26 mouse cellular contexts compared by ENCODE assay signal in genomic region chr9:29074494-29074893, GRCm38 (mm10).
A peak's percentile ranks its signal among the peaks of the same experiment; 100 is the strongest.
DNase-seq lines count a peak whose midpoint lies in the region; ATAC-seq and TF ChIP-seq lines count a peak whose summit lies in the region.
"Had no signal": no experiment of that assay in that cellular context is flagged by ENCODE, and none has a peak within 500 bp of the region (broad histone marks: within the 10 kb centered on the region; RNA-seq: fewer than 3 reads in every experiment).

No protein-coding gene starts in this region.

- H3K27ac ChIP-seq in kidney, adult 2 months (ENCODE audit: insufficient read depth, low read depth, low read length): no peak overlapping the region
- no peak overlapping the region for H3K27ac ChIP-seq in kidney, embryonic 16.5 days (ENCODE audit: low read length)
- H3K27ac ChIP-seq: forebrain, embryonic 13.5 days; heart, embryonic 13.5 days; hindbrain, embryonic 10.5 days; hindbrain, postnatal 0 days; intestine, embryonic 15.5 days; limb, embryonic 12.5 days; liver, embryonic 15.5 days; neural tube, embryonic 15.5 days; stomach, embryonic 15.5 days had no signal

- no peaks in the 10 kb centered on the region for H3K9me3 ChIP-seq in kidney, embryonic 16.5 days (ENCODE audit: low read length)
- H3K9me3 ChIP-seq: forebrain, embryonic 13.5 days; heart, embryonic 13.5 days; hindbrain, embryonic 10.5 days; intestine, embryonic 15.5 days; limb, embryonic 12.5 days; liver, embryonic 15.5 days; neural tube, embryonic 15.5 days; stomach, embryonic 15.5 days had no signal

- no peak overlapping the region for H3K4me2 ChIP-seq in kidney, embryonic 16.5 days (replicated peaks; ENCODE audit: low read depth, low read length)
- H3K4me2 ChIP-seq: forebrain, embryonic 13.5 days; heart, embryonic 13.5 days; intestine, embryonic 15.5 days; limb, embryonic 12.5 days; liver, embryonic 15.5 days; midbrain, embryonic 11.5 days; neural tube, embryonic 15.5 days; stomach, embryonic 15.5 days had no signal

- peak; percentile 1 for DNase-seq in kidney, adult 2 months
- peak; percentile 89 for DNase-seq in brain, adult 2 months (ENCODE audit: low read depth, low spot score)
- DNase-seq in cerebellum, adult 18-20 months: peak; percentile 82 to 90
- peak; percentile 64 to 77 for DNase-seq in cerebellum, postnatal 10 days
- DNase-seq in embryo, embryonic 10.5 days (ENCODE audit: low spot score): no peak
- no peak for DNase-seq in frontal cortex, postnatal 10 days (ENCODE audit: low spot score in 2 of 2)
- DNase-seq in adrenal gland, adult 18-20 months (ENCODE audit: low spot score in 2 of 2): no peak
- DNase-seq: adrenal gland, postnatal 14 days; gastrocnemius, postnatal 14 days; heart, postnatal 14 days; kidney, adult 9 months; kidney, postnatal 14 days; layer of hippocampus, adult 9-11 months; lung, postnatal 36 days; right cerebral cortex, postnatal 25 days had no signal

- H3K4me3 ChIP-seq in kidney, adult 2 months (ENCODE audit: insufficient read depth, low read depth, low read length): no peak overlapping the region
- H3K4me3 ChIP-seq in kidney, embryonic 16.5 days (ENCODE audit: low read length): no peak overlapping the region
- H3K4me3 ChIP-seq: forebrain, embryonic 13.5 days; heart, embryonic 13.5 days; hindbrain, embryonic 10.5 days; intestine, embryonic 15.5 days; limb, embryonic 12.5 days; liver, embryonic 15.5 days; neural tube, embryonic 15.5 days; stomach, embryonic 15.5 days had no signal

- H3K4me1 ChIP-seq in kidney, adult 2 months (ENCODE audit: control insufficient read depth, insufficient read depth, low read length): no peaks in the 10 kb centered on the region
- H3K4me1 ChIP-seq in kidney, embryonic 16.5 days (ENCODE audit: insufficient read depth, low read length): no peaks in the 10 kb centered on the region
- H3K4me1 ChIP-seq: intestine, embryonic 15.5 days; limb, embryonic 12.5 days; liver, embryonic 15.5 days; stomach, embryonic 15.5 days had no signal

- no peak for TF ChIP-seq CTCF in kidney, adult 2 months (conservative IDR thresholded peaks at IDR 0.05; ENCODE audit: insufficient read depth, insufficient read length, low read depth, low read length)

- H3K9ac ChIP-seq in kidney, embryonic 16.5 days (replicated peaks; ENCODE audit: low read length): no peak overlapping the region
- H3K9ac ChIP-seq: forebrain, embryonic 13.5 days; heart, embryonic 13.5 days; intestine, embryonic 15.5 days; limb, embryonic 12.5 days; liver, embryonic 15.5 days; neural tube, embryonic 15.5 days; stomach, embryonic 15.5 days had no signal

- H3K27me3 ChIP-seq in kidney, adult 2 months (replicated peaks; ENCODE audit: control insufficient read depth, insufficient read depth, low read length): no peaks in the 10 kb centered on the region
- no peaks in the 10 kb centered on the region for H3K27me3 ChIP-seq in kidney, embryonic 16.5 days (ENCODE audit: insufficient read depth, low read length)
- H3K27me3 ChIP-seq: forebrain, embryonic 13.5 days; heart, embryonic 13.5 days; intestine, embryonic 15.5 days; liver, embryonic 15.5 days; neural tube, embryonic 15.5 days; stomach, embryonic 15.5 days had no signal

- TF ChIP-seq POLR2A in kidney, adult 2 months (IDR thresholded peaks at IDR 0.05; ENCODE audit: low read depth, low read length): no peak

- WGBS in kidney, adult 2 months: 69% methylated on average over 2 of the region's 2 CpGs
- 82% methylated on average over 2 of the region's 2 CpGs for WGBS in kidney, embryonic 16.5 days

- ATAC-seq in kidney, embryonic 16.5 days (ENCODE audit: low FRiP score, low TSS enrichment): no peak
- ATAC-seq: forebrain, embryonic 13.5 days; intestine, embryonic 15.5 days had no signal

- H3K36me3 ChIP-seq in kidney, adult 2 months (ENCODE audit: control insufficient read depth, insufficient read depth, low read length): no peaks in the 10 kb centered on the region
- no peaks in the 10 kb centered on the region for H3K36me3 ChIP-seq in kidney, embryonic 16.5 days (ENCODE audit: insufficient read depth, low read length)
- H3K36me3 ChIP-seq: heart, embryonic 13.5 days; hindbrain, embryonic 10.5 days; intestine, embryonic 15.5 days; limb, embryonic 12.5 days; liver, embryonic 15.5 days; neural tube, embryonic 15.5 days; stomach, embryonic 15.5 days had no signal

Comparison
In these comparisons a context has a peak if more than half of its experiments do, and no peak if none do; other contexts are left out.
1. DNase-seq: peak in kidney, adult 2 months (single experiment), brain, adult 2 months (single experiment), cerebellum, adult 18-20 months (2 of 2) and cerebellum, postnatal 10 days (2 of 2); none in embryo, embryonic 10.5 days (single experiment), frontal cortex, postnatal 10 days (0 of 2) and adrenal gland, adult 18-20 months (0 of 2).